Mouse (Mus musculus): ENCODE results near the gene Hipk1.

DNA sequence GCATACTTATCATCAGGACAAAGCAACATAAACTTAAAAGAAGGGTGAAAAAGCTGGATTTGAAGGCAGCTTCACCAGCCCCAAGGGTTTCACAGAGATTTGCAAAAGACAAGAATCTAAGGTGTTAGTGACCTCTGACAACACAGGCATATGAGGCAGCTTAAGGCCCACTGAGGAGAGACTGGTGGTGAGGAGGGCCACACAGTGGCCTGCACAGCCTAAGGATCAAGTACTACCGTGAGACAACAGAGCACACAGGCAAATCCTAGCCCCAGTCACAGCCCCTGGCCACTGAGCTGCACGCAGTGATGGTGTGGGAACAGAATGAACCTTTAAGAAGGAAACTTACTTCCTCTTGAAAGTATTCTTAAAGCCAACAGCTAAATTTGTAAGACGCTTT is 17.9 kb downstream of the Hipk1 start:
- TF ChIP-seq CTCF (conservative IDR thresholded peaks at IDR 0.05; ENCODE audit: low read length) = no peak
- TF ChIP-seq NANOG (IDR thresholded peaks at IDR 0.05; ENCODE audit: borderline replicate concordance, low read length) = no peak
